Mouse (Mus musculus): ENCODE data around the gene Fam214b. TPM values are rescaled to one million over a fixed set of nuclear protein-coding genes. Genes with fewer than 3 reads are reported as not detected.

Fam214b gene
- polyA plus RNA-seq, 1 experiment from 2014 or later: 13.1 TPM

DNA sequence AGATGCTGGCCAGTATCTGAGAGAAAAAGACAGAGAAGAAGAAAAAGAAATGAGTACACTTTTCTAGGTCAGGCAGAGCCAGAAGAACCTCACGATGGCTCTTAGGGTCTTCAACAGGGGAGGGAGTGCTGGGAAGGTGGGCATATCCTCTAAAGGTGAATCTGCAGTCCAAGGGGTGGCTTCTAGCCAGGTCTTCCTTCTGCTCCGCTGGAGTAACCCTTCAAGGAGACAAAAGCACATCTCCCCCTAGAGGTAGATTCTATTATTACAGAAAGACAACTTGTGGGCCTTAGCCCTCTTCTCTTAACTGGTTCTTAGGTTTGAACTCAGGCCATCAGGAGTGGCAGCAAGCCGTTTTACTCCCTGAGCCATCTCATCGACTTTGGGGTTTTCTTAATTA lies 6.6 kb upstream of the Fam214b start:
- H3K27me3 ChIP-seq (replicated peaks; ENCODE audit: low read depth, poor library complexity, severe bottlenecking): 0 out of 2 replicates have a peak, but pooled peaks cover 1% of the 10 kb centered on the region
- no peak overlapping the region for H3K27ac ChIP-seq (replicated peaks)
- H3K4me1 ChIP-seq: peaks cover 3% of the 10 kb centered on the region; the same call in 1 of the 2 replicates
- DNase-seq (ENCODE audit: low spot score): no peak
- no peak overlapping the region for H3K4me3 ChIP-seq
- 13% methylated on average over 4 of the region's 4 CpGs for WGBS
- H3K36me3 ChIP-seq (replicated peaks): no peaks in the 10 kb centered on the region
- no peaks in the 10 kb centered on the region for H3K9me3 ChIP-seq

DNA sequence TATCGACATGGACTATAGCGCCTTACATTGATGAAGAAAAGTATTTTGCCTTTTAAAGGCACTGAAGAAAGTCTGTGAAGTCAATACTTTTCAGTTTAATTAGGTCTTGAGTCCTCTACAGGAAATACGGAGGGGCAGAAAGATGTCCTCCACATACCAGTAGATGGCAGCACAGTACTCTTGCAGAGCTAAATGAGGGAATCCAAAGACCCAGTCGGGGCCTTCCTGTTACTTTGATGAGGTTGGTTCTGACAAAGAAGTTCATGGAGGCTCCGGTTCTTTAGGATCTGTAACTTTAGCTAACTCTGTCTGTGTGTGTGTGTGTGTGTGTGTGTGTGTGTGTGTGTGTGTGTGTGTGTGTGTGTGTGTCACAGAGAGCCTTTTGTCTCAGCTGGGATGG lies 1.2 kb upstream of the Fam214b start:
- H3K9me3 ChIP-seq: no peaks in the 10 kb centered on the region
- peak; percentile 71 for DNase-seq (ENCODE audit: low spot score)
- no peaks in the 10 kb centered on the region for H3K36me3 ChIP-seq (replicated peaks)
- WGBS: 10% methylated on average over 5 of the region's 5 CpGs
- peaks cover 39% of the 10 kb centered on the region for H3K4me1 ChIP-seq
- H3K27ac ChIP-seq (replicated peaks): peak overlapping the region; percentile 61; the same call in 1 of the 2 replicates
- peak overlapping the region; percentile 31; the same call in 1 of the 2 replicates for H3K4me3 ChIP-seq
- H3K27me3 ChIP-seq (replicated peaks; ENCODE audit: low read depth, poor library complexity, severe bottlenecking): no peaks in the 10 kb centered on the region

DNA sequence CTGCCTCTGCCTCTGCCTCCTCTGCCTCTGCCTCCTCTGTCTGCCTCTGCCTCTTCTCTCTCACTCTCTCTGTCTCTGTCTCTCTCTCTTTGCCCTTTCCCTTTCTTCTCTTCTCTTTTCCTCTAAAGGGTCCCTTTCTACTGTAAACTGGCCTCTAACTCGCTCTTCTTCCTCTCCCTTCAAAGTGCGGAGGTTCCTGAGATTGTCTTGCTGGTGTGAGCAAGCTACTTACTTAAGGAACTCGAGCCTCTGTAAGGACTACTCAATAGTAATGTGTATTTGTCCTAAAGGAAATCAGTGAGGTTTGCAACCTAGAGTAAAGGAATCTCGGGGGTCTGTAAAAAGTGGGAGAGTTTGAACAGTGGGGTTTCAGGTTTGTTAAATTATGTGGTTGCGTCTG lies 587 bp upstream of the Fam214b start:
- Histone ChIP-seq H3K36me3 (replicated peaks) (no peaks in the 10 kb centered on the region), H3K9me3 (no peaks in the 10 kb centered on the region), H3K27ac (replicated peaks) (no peak overlapping the region), H3K4me1 (peaks cover 39% of the 10 kb centered on the region), H3K27me3 (replicated peaks; ENCODE audit: low read depth, poor library complexity, severe bottlenecking) (no peaks in the 10 kb centered on the region), H3K4me3 (peak overlapping the region; percentile 68)
- DNase-seq (ENCODE audit: low spot score): no peak
- WGBS: 61% methylated on average over 5 of the region's 5 CpGs

- Histone ChIP-seq H3K4me3 (peak overlapping the region; percentile 68), H3K4me1 (peaks cover 47% of the 10 kb centered on the region), H3K9me3 (no peaks in the 10 kb centered on the region), H3K36me3 (replicated peaks) (no peaks in the 10 kb centered on the region), H3K27me3 (replicated peaks; ENCODE audit: low read depth, poor library complexity, severe bottlenecking) (no peaks in the 10 kb centered on the region), H3K27ac (replicated peaks) (peak overlapping the region; percentile 86)
- WGBS: 7% methylated on average over 13 of the region's 13 CpGs
- DNase-seq (ENCODE audit: low spot score): no peak
These were observed 748 bp downstream of the Fam214b start for GRCm38 (mm10) chr4:43045285-43045658.

- peak overlapping the region; percentile 68 for H3K4me3 ChIP-seq
- peak overlapping the region; percentile 86 for H3K27ac ChIP-seq (replicated peaks)
- H3K9me3 ChIP-seq: no peaks in the 10 kb centered on the region
- no peaks in the 10 kb centered on the region for H3K27me3 ChIP-seq (replicated peaks; ENCODE audit: low read depth, poor library complexity, severe bottlenecking)
- H3K4me1 ChIP-seq: peaks cover 51% of the 10 kb centered on the region
- no peak for DNase-seq (ENCODE audit: low spot score)
- 28% methylated on average over 4 of the region's 4 CpGs for WGBS
- H3K36me3 ChIP-seq (replicated peaks): no peaks in the 10 kb centered on the region
These were observed 1.3 kb downstream of the Fam214b start for GRCm38 (mm10) chr4:43044673-43045072.

GRCm38 (mm10) chr4:43043644-43044357 lies 2.2 kb downstream of the Fam214b start:
- H3K9me3 ChIP-seq: no peaks in the 10 kb centered on the region
- no peaks in the 10 kb centered on the region for H3K27me3 ChIP-seq (replicated peaks; ENCODE audit: low read depth, poor library complexity, severe bottlenecking)
- peak overlapping the region; percentile 86 for H3K27ac ChIP-seq (replicated peaks)
- H3K4me1 ChIP-seq: peaks cover 60% of the 10 kb centered on the region
- H3K36me3 ChIP-seq (replicated peaks): no peaks in the 10 kb centered on the region
- 16% methylated on average over 7 of the region's 7 CpGs for WGBS
- DNase-seq (ENCODE audit: low spot score): peak; percentile 83
- H3K4me3 ChIP-seq: peak overlapping the region; percentile 68

DNA sequence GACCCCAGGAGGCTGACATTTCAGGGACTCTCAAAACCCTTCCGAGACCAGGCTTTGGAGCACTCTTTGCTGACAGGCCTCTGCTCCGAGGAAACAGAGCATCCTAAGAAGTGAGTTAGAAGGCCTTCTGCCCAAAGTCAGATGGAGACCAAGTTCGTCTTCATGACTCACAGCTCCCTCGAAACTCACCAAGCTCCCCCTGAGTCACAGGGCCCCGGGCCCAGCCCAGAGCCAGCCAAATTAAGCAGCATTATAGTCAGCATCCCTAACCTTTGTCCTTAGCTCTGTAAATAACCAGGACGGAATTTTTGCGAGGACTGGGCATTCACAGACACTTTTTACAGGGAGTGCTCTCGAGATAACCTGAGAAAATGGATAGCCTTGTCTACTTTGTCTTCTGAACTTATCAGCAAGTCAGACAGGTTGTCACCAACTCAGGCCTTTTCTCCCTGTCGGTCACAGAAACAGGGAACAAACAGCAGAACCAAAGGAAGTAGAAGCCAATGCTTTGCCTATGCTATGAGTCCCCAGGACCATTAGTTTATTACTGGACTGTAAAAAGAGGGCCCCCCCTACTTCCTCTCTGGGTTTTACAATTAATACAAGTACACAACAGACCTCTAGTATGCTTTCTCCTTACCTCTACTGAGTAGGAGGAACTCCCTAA lies 5.0 kb downstream of the Fam214b start:
- Histone ChIP-seq H3K9me3 (no peaks in the 10 kb centered on the region), H3K4me1 (peaks cover 52% of the 10 kb centered on the region), H3K27me3 (replicated peaks; ENCODE audit: low read depth, poor library complexity, severe bottlenecking) (no peaks in the 10 kb centered on the region), H3K36me3 (replicated peaks) (peaks cover 10% of the 10 kb centered on the region), H3K27ac (replicated peaks) (peak overlapping the region; percentile 54), H3K4me3 (peak overlapping the region; percentile 75)
- WGBS: 76% methylated on average over 9 of the region's 9 CpGs
- DNase-seq (ENCODE audit: low spot score): no peak

- DNase-seq (ENCODE audit: low spot score): peak; percentile 97
- under 1% methylated on average over 25 of the region's 25 CpGs for WGBS
- Histone ChIP-seq H3K4me1 (peaks cover 47% of the 10 kb centered on the region), H3K27me3 (replicated peaks; ENCODE audit: low read depth, poor library complexity, severe bottlenecking) (no peaks in the 10 kb centered on the region), H3K9me3 (no peaks in the 10 kb centered on the region), H3K4me3 (peak overlapping the region; percentile 75), H3K27ac (replicated peaks) (peak overlapping the region; percentile 87), H3K36me3 (replicated peaks) (peaks cover 19% of the 10 kb centered on the region)
These were observed 5.9 kb downstream of the Fam214b start for GRCm38 (mm10) chr4:43040114-43040572.

DNA sequence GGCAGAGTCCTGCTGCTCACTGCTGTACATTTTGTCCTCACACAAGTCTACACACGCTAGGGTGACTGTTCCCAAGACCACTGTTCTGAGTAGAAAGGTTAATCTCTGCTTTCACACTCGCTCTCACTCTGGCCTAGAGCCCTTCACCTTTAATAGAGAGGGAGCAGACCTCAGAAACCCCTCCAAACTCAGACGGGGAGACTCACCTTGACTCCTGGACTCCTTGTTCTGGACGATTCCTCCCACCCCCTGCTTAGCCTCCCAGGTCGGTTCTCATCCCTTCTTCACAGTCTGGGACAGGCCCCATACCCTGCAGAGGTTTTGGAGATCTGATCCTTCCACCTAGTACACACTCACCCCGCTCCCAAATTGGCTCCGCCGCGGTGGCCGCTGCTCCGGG lies 6.4 kb downstream of the Fam214b start:
- H3K27me3 ChIP-seq (replicated peaks; ENCODE audit: low read depth, poor library complexity, severe bottlenecking): no peaks in the 10 kb centered on the region
- peaks cover 24% of the 10 kb centered on the region for H3K36me3 ChIP-seq (replicated peaks)
- no peak for DNase-seq (ENCODE audit: low spot score)
- 2% methylated on average over 11 of the region's 11 CpGs for WGBS
- H3K27ac ChIP-seq (replicated peaks): peak overlapping the region; percentile 87
- peaks cover 42% of the 10 kb centered on the region for H3K4me1 ChIP-seq
- no peaks in the 10 kb centered on the region for H3K9me3 ChIP-seq
- H3K4me3 ChIP-seq: peak overlapping the region; percentile 75

DNA sequence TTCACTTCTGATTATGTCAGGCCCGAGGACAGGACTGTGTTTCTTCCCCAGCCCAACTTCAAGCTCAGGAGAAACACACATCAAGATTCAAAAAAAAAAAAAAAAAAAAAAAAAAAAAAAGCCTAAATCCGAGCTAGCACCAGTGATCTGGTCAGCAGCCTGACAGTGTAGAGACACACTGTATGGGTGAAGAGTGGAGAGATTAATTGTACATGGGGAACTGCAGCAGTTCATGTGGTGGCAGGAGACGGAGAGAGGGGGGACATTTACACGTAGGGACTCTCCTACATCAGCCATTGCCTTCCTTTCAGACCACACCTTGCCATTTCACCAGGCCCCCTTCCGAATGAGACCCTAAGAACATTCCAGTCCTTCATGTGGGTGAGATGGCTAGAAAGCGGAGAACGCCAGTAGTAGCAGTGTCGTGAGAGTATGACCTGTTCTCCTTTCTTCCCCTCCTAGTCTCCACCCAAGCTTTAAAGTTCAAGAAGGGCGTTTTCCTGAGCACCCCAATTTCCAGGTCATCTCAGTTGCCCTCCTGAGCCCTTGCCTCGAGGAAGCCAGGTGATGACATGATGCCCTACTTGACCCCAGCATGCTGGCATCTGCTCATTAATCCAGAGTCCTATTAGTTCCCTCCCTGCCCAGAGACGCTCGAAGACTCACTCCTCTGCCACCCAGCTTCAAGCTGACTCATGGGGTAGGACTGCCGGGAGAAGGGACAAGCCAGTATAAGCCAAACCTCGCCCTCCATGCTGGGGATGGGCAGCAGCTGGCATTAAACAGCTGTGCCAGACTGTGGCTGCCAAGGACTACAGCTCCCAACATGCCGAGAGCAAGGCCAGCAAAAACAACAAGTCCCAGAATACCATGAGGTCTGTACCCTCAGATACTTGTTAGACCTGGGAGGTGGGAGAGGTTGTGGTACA lies 7.2 kb downstream of the Fam214b start:
- peak overlapping the region; percentile 87; the same call in 1 of the 2 replicates for H3K27ac ChIP-seq (replicated peaks)
- 60% methylated on average over 15 of the region's 15 CpGs for WGBS
- H3K4me1 ChIP-seq: peaks cover 34% of the 10 kb centered on the region

GRCm38 (mm10) chr4:43037860-43038566 lies 8.0 kb downstream of the Fam214b start:
- WGBS: 70% methylated on average over 4 of the region's 4 CpGs
- Histone ChIP-seq H3K27me3 (replicated peaks; ENCODE audit: low read depth, poor library complexity, severe bottlenecking) (no peaks in the 10 kb centered on the region), H3K27ac (replicated peaks) (no peak overlapping the region), H3K4me3 (peak overlapping the region; percentile 3; the same call in 1 of the 2 replicates), H3K9me3 (no peaks in the 10 kb centered on the region), H3K4me1 (peaks cover 26% of the 10 kb centered on the region), H3K36me3 (replicated peaks) (peaks cover 40% of the 10 kb centered on the region)
- no peak for DNase-seq (ENCODE audit: low spot score)

More for the DNA sequence above, 7.2 kb downstream of the Fam214b start:
- Histone ChIP-seq H3K27me3 (replicated peaks; ENCODE audit: low read depth, poor library complexity, severe bottlenecking) (no peaks in the 10 kb centered on the region), H3K9me3 (no peaks in the 10 kb centered on the region), H3K36me3 (replicated peaks) (peaks cover 32% of the 10 kb centered on the region), H3K4me3 (peak overlapping the region; percentile 75)
- no peak for DNase-seq (ENCODE audit: low spot score)

DNA sequence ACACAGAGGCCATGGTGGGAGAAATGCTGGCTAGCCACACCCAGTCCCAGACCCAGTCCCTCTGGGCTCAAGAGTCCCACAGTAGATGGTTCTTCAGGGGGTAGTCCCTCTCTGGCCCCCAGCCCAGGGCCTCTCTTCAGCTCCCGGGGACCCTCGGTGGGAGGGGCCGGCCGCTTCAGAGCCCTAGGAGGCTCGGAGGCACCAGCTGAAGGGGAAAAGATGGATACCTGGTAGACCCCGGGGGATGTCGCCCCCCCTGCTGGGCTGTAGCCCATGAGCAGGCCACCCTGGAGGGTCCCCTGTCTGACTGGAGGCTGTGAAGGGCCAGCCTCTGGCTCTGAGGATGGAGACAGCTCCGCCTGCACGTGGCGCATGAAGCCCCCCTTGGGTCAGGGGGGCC lies 9.7 kb downstream of the Fam214b start:
- 88% methylated on average over 10 of the region's 10 CpGs for WGBS
- no peak for DNase-seq (ENCODE audit: low spot score)
- peaks cover 35% of the 10 kb centered on the region for H3K4me1 ChIP-seq

More for the DNA sequence above, 9.7 kb downstream of the Fam214b start:
- Histone ChIP-seq H3K27me3 (replicated peaks; ENCODE audit: low read depth, poor library complexity, severe bottlenecking) (no peaks in the 10 kb centered on the region), H3K27ac (replicated peaks) (no peak overlapping the region), H3K9me3 (no peaks in the 10 kb centered on the region), H3K36me3 (replicated peaks) (peaks cover 40% of the 10 kb centered on the region), H3K4me3 (no peak overlapping the region)

Data from embryonic facial prominence, embryonic 10.5 days (tissue).